Mouse (Mus musculus) embryonic fibroblast, embryonic 13.5 days (primary cell): ENCODE results near the gene Tgfa. TPM values are rescaled to one million over a fixed set of nuclear protein-coding genes. Genes with fewer than 3 reads are reported as not detected.

Source experiments
- H3K27ac ChIP-seq: 2 replicates; pipeline ENCODE4 v1.5.1; 2012; ENCODE audit warnings: low read length, control low read depth, inconsistent platforms; ENCODE audit not compliant: insufficient read depth
- H3K4me1 ChIP-seq: 2 replicates; pipeline ENCODE4 v1.6.1; 2011; ENCODE audit warnings: low read length; ENCODE audit not compliant: control insufficient read depth, insufficient read depth
- H3K4me3 ChIP-seq: 2 replicates; pipeline ENCODE4 v1.5.1; 2011; ENCODE audit warnings: mild to moderate bottlenecking, control low read depth, low read length; ENCODE audit not compliant: insufficient read depth
- CTCF ChIP-seq: IDR thresholded peaks from 2 replicates; pipeline ENCODE4 v1.5.1; 2011; ENCODE audit warnings: mild to moderate bottlenecking, control low read depth, low read length, moderate library complexity, borderline replicate concordance; ENCODE audit not compliant: insufficient read depth
- POLR2A ChIP-seq: IDR thresholded peaks from 2 replicates; pipeline ENCODE4 v1.6.1; 2011; ENCODE audit warnings: low read depth, mild to moderate bottlenecking, control low read depth, low read length, moderate library complexity
- polyA plus RNA-seq: library from polyadenylated mRNA; stranded (reverse); fragments of >200 nt; gene quantifications from 2 replicates; pipeline ENCODE4 v1.2.4, GENCODE M21; 2011; ENCODE audit warnings: low read depth; ENCODE audit not compliant: missing spikeins, insufficient read length

Tgfa gene
- polyA plus RNA-seq, 1 experiment = 0.42 TPM

GRCm38 (mm10) chr6:86250830-86251229 is 55.8 kb downstream of the Tgfa start:
- Histone ChIP-seq H3K4me1 (no peaks in the 10 kb centered on the region), H3K27ac (no peak overlapping the region)
- TF ChIP-seq CTCF = no peak

GRCm38 (mm10) chr6:86252176-86253125 is 57.4 kb downstream of the Tgfa start:
- TF ChIP-seq CTCF (no peak), POLR2A (no peak)
- Histone ChIP-seq H3K27ac (no peak overlapping the region), H3K4me1 (no peaks in the 10 kb centered on the region)

More at GRCm38 (mm10) chr6:86250830-86251229, 55.8 kb downstream of the Tgfa start:
- H3K4me3 ChIP-seq = no peak overlapping the region

GRCm38 (mm10) chr6:86255899-86256298 is 60.9 kb downstream of the Tgfa start:
- Histone ChIP-seq H3K4me3 (no peak overlapping the region), H3K4me1 (no peaks in the 10 kb centered on the region), H3K27ac (no peak overlapping the region)
- TF ChIP-seq CTCF = no peak
- TF ChIP-seq POLR2A = no peak

More at GRCm38 (mm10) chr6:86252176-86253125, 57.4 kb downstream of the Tgfa start:
- no peak overlapping the region for H3K4me3 ChIP-seq

- H3K4me3 ChIP-seq = no peak overlapping the region
- H3K4me1 ChIP-seq = no peaks in the 10 kb centered on the region
- TF ChIP-seq POLR2A (no peak), CTCF (no peak)
- H3K27ac ChIP-seq = no peak overlapping the region
Measured at GRCm38 (mm10) chr6:86259242-86259641, 64.2 kb downstream of the Tgfa start.

GRCm38 (mm10) chr6:86260322-86261050 is 65.5 kb downstream of the Tgfa start:
- no peak overlapping the region for H3K27ac ChIP-seq

GRCm38 (mm10) chr6:86266786-86267185 is 71.8 kb downstream of the Tgfa start:
- no peak for TF ChIP-seq CTCF
- no peak for TF ChIP-seq POLR2A
- no peak overlapping the region for H3K27ac ChIP-seq
- no peak overlapping the region for H3K4me3 ChIP-seq
- 0 out of 2 replicates have a peak, but pooled peaks cover 2% of the 10 kb centered on the region for H3K4me1 ChIP-seq

More at GRCm38 (mm10) chr6:86260322-86261050, 65.5 kb downstream of the Tgfa start:
- Histone ChIP-seq H3K4me3 (no peak overlapping the region), H3K4me1 (no peaks in the 10 kb centered on the region)
- no peak for TF ChIP-seq CTCF
- TF ChIP-seq POLR2A = no peak

- Histone ChIP-seq H3K4me3 (no peak overlapping the region), H3K4me1 (0 out of 2 replicates have a peak, but pooled peaks cover 2% of the 10 kb centered on the region), H3K27ac (no peak overlapping the region)
- TF ChIP-seq POLR2A (no peak), CTCF (no peak)
Measured at GRCm38 (mm10) chr6:86270373-86271068, 75.5 kb downstream of the Tgfa start.

GRCm38 (mm10) chr6:86271130-86271529 is 76.1 kb downstream of the Tgfa start:
- no peak overlapping the region for H3K27ac ChIP-seq
- H3K4me3 ChIP-seq = no peak overlapping the region
- H3K4me1 ChIP-seq = 0 out of 2 replicates have a peak, but pooled peaks cover 2% of the 10 kb centered on the region
- TF ChIP-seq POLR2A = no peak
- TF ChIP-seq CTCF = no peak

GRCm38 (mm10) chr6:86275704-86276103 is 80.7 kb downstream of the Tgfa start:
- TF ChIP-seq CTCF (no peak), POLR2A (no peak)
- Histone ChIP-seq H3K27ac (no peak overlapping the region), H3K4me1 (no peaks in the 10 kb centered on the region), H3K4me3 (no peak overlapping the region)
